Mouse (Mus musculus): ENCODE data around the gene Pde4a. TPM values are rescaled to one million over a fixed set of nuclear protein-coding genes. Genes with fewer than 3 reads are reported as not detected.

The Pde4a gene
- polyA plus RNA-seq, 1 experiment from 2014 or later = 8.6 TPM

GRCm38 (mm10) chr9:21135329-21135890, 30.1 kb upstream of the Pde4a start:
- Histone ChIP-seq H3K27ac (0 out of 2 replicates have a peak overlapping the region, but pooled peaks have one; percentile 4), H3K9me3 (no peaks in the 10 kb centered on the region), H3K27me3 (no peaks in the 10 kb centered on the region), H3K36me3 (peaks cover 31% of the 10 kb centered on the region), H3K4me2 (no peak overlapping the region), H3K4me3 (no peak overlapping the region), H3K9ac (no peak overlapping the region), H3K4me1 (peaks cover 9% of the 10 kb centered on the region)
- WGBS = 64% methylated on average over 4 of the region's 4 CpGs
- ATAC-seq (ENCODE audit: borderline replicate concordance, extremely low read depth, low FRiP score, low TSS enrichment) = no peak

GRCm38 (mm10) chr9:21135941-21136381, 29.6 kb upstream of the Pde4a start:
- Histone ChIP-seq H3K4me1 (0 out of 2 replicates have a peak, but pooled peaks cover 7% of the 10 kb centered on the region), H3K27ac (no peak overlapping the region), H3K4me2 (no peak overlapping the region), H3K9me3 (no peaks in the 10 kb centered on the region), H3K4me3 (no peak overlapping the region), H3K36me3 (peaks cover 37% of the 10 kb centered on the region), H3K27me3 (no peaks in the 10 kb centered on the region), H3K9ac (no peak overlapping the region)
- ATAC-seq (ENCODE audit: borderline replicate concordance, extremely low read depth, low FRiP score, low TSS enrichment) = no peak
- 44% methylated on average over 1 of the region's 1 CpGs for WGBS

GRCm38 (mm10) chr9:21136401-21136800, 29.1 kb upstream of the Pde4a start:
- Histone ChIP-seq H3K4me3 (no peak overlapping the region), H3K27me3 (no peaks in the 10 kb centered on the region), H3K9ac (no peak overlapping the region), H3K27ac (no peak overlapping the region), H3K4me1 (0 out of 2 replicates have a peak, but pooled peaks cover 7% of the 10 kb centered on the region), H3K4me2 (no peak overlapping the region), H3K36me3 (peaks cover 41% of the 10 kb centered on the region), H3K9me3 (no peaks in the 10 kb centered on the region)
- no peak for ATAC-seq (ENCODE audit: borderline replicate concordance, extremely low read depth, low FRiP score, low TSS enrichment)
- 68% methylated on average over 6 of the region's 6 CpGs for WGBS

- H3K9me3 ChIP-seq = no peaks in the 10 kb centered on the region
- no peak overlapping the region for H3K4me2 ChIP-seq
- 44% methylated on average over 3 of the region's 3 CpGs for WGBS
- 0 out of 2 replicates have a peak, but pooled peaks cover 7% of the 10 kb centered on the region for H3K4me1 ChIP-seq
- H3K27me3 ChIP-seq = no peaks in the 10 kb centered on the region
- H3K36me3 ChIP-seq = peaks cover 49% of the 10 kb centered on the region
- H3K27ac ChIP-seq = no peak overlapping the region
- no peak overlapping the region for H3K4me3 ChIP-seq
- no peak for ATAC-seq (ENCODE audit: borderline replicate concordance, extremely low read depth, low FRiP score, low TSS enrichment)
- H3K9ac ChIP-seq = no peak overlapping the region
Observed at GRCm38 (mm10) chr9:21137229-21137628, 28.3 kb upstream of the Pde4a start.

GRCm38 (mm10) chr9:21138386-21138785, 27.1 kb upstream of the Pde4a start:
- ATAC-seq (ENCODE audit: borderline replicate concordance, extremely low read depth, low FRiP score, low TSS enrichment) = no peak
- H3K27me3 ChIP-seq = no peaks in the 10 kb centered on the region
- no peak overlapping the region for H3K4me3 ChIP-seq
- H3K4me1 ChIP-seq = 0 out of 2 replicates have a peak, but pooled peaks cover 7% of the 10 kb centered on the region
- H3K27ac ChIP-seq = no peak overlapping the region
- H3K4me2 ChIP-seq = no peak overlapping the region
- no peak overlapping the region for H3K9ac ChIP-seq
- 66% methylated on average over 4 of the region's 4 CpGs for WGBS
- H3K36me3 ChIP-seq = peaks cover 61% of the 10 kb centered on the region
- no peaks in the 10 kb centered on the region for H3K9me3 ChIP-seq

- WGBS = 85% methylated on average over 14 of the region's 14 CpGs
Observed at GRCm38 (mm10) chr9:21141922-21142321, 23.6 kb upstream of the Pde4a start.

GRCm38 (mm10) chr9:21144361-21144760, 21.2 kb upstream of the Pde4a start:
- Histone ChIP-seq H3K9ac (no peak overlapping the region), H3K4me3 (no peak overlapping the region), H3K4me1 (peaks cover 39% of the 10 kb centered on the region), H3K27ac (no peak overlapping the region), H3K27me3 (no peaks in the 10 kb centered on the region), H3K36me3 (peaks cover 61% of the 10 kb centered on the region), H3K9me3 (no peaks in the 10 kb centered on the region), H3K4me2 (no peak overlapping the region)
- 95% methylated on average over 3 of the region's 3 CpGs for WGBS
- ATAC-seq (ENCODE audit: borderline replicate concordance, extremely low read depth, low FRiP score, low TSS enrichment) = no peak

More at GRCm38 (mm10) chr9:21141922-21142321, 23.6 kb upstream of the Pde4a start:
- H3K9me3 ChIP-seq = no peaks in the 10 kb centered on the region
- H3K4me2 ChIP-seq = no peak overlapping the region
- no peak overlapping the region for H3K27ac ChIP-seq
- peaks cover 16% of the 10 kb centered on the region for H3K4me1 ChIP-seq
- H3K4me3 ChIP-seq = no peak overlapping the region
- no peak overlapping the region for H3K9ac ChIP-seq
- ATAC-seq (ENCODE audit: borderline replicate concordance, extremely low read depth, low FRiP score, low TSS enrichment) = no peak
- H3K36me3 ChIP-seq = peaks cover 81% of the 10 kb centered on the region
- no peaks in the 10 kb centered on the region for H3K27me3 ChIP-seq

- no peak for ATAC-seq (ENCODE audit: borderline replicate concordance, extremely low read depth, low FRiP score, low TSS enrichment)
- Histone ChIP-seq H3K4me1 (peaks cover 42% of the 10 kb centered on the region), H3K4me2 (no peak overlapping the region), H3K9ac (no peak overlapping the region), H3K27ac (no peak overlapping the region), H3K4me3 (no peak overlapping the region), H3K36me3 (peaks cover 50% of the 10 kb centered on the region), H3K9me3 (no peaks in the 10 kb centered on the region), H3K27me3 (no peaks in the 10 kb centered on the region)
- 79% methylated on average over 4 of the region's 4 CpGs for WGBS
Observed at GRCm38 (mm10) chr9:21145431-21145830, 20.1 kb upstream of the Pde4a start.

GRCm38 (mm10) chr9:21146722-21147121, 18.8 kb upstream of the Pde4a start:
- 38% methylated on average over 10 of the region's 10 CpGs for WGBS
- ATAC-seq (ENCODE audit: borderline replicate concordance, extremely low read depth, low FRiP score, low TSS enrichment) = peak; percentile 58
- H3K4me3 ChIP-seq = peak overlapping the region; percentile 13; the same call in 1 of the 2 replicates
- H3K27me3 ChIP-seq = no peaks in the 10 kb centered on the region
- H3K4me2 ChIP-seq = peak overlapping the region; percentile 38
- H3K9ac ChIP-seq = no peak overlapping the region
- H3K27ac ChIP-seq = no peak overlapping the region
- peaks cover 42% of the 10 kb centered on the region for H3K4me1 ChIP-seq
- H3K9me3 ChIP-seq = no peaks in the 10 kb centered on the region
- peaks cover 37% of the 10 kb centered on the region for H3K36me3 ChIP-seq

- H3K27me3 ChIP-seq = no peaks in the 10 kb centered on the region
- peak overlapping the region; percentile 86 for H3K9ac ChIP-seq
- peaks cover 20% of the 10 kb centered on the region for H3K36me3 ChIP-seq
- no peaks in the 10 kb centered on the region for H3K9me3 ChIP-seq
- H3K4me3 ChIP-seq = peak overlapping the region; percentile 79
- peak overlapping the region; percentile 87 for H3K4me2 ChIP-seq
- no peak for ATAC-seq (ENCODE audit: borderline replicate concordance, extremely low read depth, low FRiP score, low TSS enrichment)
- H3K27ac ChIP-seq = no peak overlapping the region
- peaks cover 55% of the 10 kb centered on the region for H3K4me1 ChIP-seq
Observed at GRCm38 (mm10) chr9:21148427-21148826, 17.1 kb upstream of the Pde4a start.

GRCm38 (mm10) chr9:21149077-21149653, 16.3 kb upstream of the Pde4a start:
- Histone ChIP-seq H3K4me2 (peak overlapping the region; percentile 87), H3K36me3 (peaks cover 13% of the 10 kb centered on the region), H3K27ac (peak overlapping the region; percentile 74; the same call in 1 of the 2 replicates), H3K4me1 (peaks cover 62% of the 10 kb centered on the region), H3K9me3 (no peaks in the 10 kb centered on the region), H3K27me3 (no peaks in the 10 kb centered on the region), H3K9ac (peak overlapping the region; percentile 86), H3K4me3 (peak overlapping the region; percentile 79)
- no peak for ATAC-seq (ENCODE audit: borderline replicate concordance, extremely low read depth, low FRiP score, low TSS enrichment)
- 6% methylated on average over 8 of the region's 8 CpGs for WGBS

- Histone ChIP-seq H3K4me1 (peaks cover 66% of the 10 kb centered on the region), H3K36me3 (peaks cover 6% of the 10 kb centered on the region; the same call in 1 of the 2 replicates), H3K9ac (peak within 1 kb of the TSS; percentile 86), H3K4me3 (peak within 1 kb of the TSS; percentile 79), H3K4me2 (peak within 1 kb of the TSS; percentile 87), H3K27me3 (no peaks in the 10 kb centered on the region), H3K27ac (peak within 1 kb of the TSS; percentile 74), H3K9me3 (no peaks in the 10 kb centered on the region)
- peak; percentile 94 for ATAC-seq (ENCODE audit: borderline replicate concordance, extremely low read depth, low FRiP score, low TSS enrichment)
- WGBS = 2% methylated on average over 56 of the region's 56 CpGs
Observed at GRCm38 (mm10) chr9:21149654-21150419, 15.7 kb upstream of the Pde4a start, which contains the start of gene Cdc37. TSS of gene Cdc37 (minus strand) at chr9:21149982.

Measured in lung, embryonic 15.5 days (tissue).